Mouse (Mus musculus): ENCODE results near the gene Exosc1. TPM values are rescaled to one million over a fixed set of nuclear protein-coding genes. Genes with fewer than 3 reads are reported as not detected.

The Exosc1 gene
- 10 to 100 TPM; 28.3 to 32.4 TPM for total RNA-seq (2021)

GRCm38 (mm10) chr19:41933179-41934086 lies at the start of gene Exosc1, which contains the start of gene Zdhhc16:
Exosc1 (minus strand) TSS chr19:41933423.
Zdhhc16 (plus strand) TSS chr19:41933480.
- DNase-seq (ENCODE audit: extremely low spot score in 1 of 2, low spot score in 1 of 2): peak; percentile 94 to 95

GRCm38 (mm10) chr19:41982791-41983150 lies 49.5 kb upstream of the Exosc1 start:
- DNase-seq (ENCODE audit: extremely low spot score in 1 of 2, low spot score in 1 of 2): no peak

DNA sequence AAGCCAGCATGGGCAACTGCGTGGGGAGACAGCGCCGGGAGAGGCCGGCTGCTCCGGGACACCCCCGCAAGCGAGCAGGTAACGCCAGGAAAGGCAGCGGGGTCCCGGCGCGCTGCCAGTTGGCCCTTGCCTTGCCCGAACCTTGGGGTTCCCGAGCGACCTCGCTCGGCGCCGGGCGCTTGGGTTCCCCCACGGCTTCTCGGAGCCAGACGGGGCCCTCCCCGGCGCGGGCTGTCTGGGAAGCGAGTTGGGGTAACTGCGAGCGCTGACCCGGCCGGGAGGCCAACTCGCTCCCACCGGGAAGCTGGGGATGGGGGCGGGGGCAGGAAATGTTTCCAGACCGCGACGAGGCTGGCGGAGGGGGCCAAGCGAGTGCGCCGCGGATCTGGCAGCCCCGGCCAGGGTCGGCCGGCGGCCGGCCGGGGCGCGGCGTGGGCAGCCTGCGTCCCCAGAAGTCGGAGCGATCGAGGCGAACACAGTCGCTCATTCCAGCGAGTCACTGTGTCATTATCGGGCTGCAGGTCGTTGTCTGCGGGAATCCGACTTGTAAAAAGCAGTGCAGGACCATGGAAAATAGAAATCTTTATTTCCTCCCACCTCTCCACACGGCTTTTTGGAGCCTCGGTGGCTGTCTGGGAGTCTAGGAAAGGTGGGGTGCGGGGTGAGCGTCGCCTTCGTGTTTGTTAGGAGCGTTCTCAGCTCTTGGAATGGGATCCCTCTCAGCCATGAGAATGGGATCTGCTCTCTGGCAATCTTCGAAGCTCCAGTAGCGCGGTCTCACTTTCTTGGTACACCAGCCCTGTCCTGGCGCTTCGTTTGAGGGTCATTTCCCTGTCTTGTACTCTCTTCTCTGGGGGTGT lies 48.9 kb upstream of the Exosc1 start:
- peak; percentile 27 to 40 for DNase-seq (ENCODE audit: extremely low spot score in 1 of 2, low spot score in 1 of 2)

DNA sequence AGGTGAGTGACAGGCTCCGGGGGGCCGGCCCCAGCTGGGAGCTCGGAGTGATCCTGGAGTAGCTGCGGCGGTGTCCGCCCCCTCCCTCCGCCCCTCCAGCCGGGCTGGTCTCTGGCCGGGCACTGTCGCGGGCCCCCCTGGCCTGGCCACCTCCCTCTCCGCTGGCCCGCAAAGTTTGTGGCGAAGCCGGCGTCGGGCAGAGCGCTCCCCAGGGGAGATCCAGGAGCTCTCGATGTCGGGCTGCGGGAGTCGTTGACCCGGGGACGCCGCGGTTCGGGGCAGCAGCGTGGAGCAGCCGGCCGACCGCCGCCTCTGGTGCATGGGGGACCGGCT lies 48.3 kb upstream of the Exosc1 start, which contains the start of gene Ubtd1:
Gene Ubtd1, plus strand, starts transcription at position 169 of the 333 bp plus-strand sequence.
- no peak for DNase-seq (ENCODE audit: extremely low spot score in 1 of 2, low spot score in 1 of 2)

DNA sequence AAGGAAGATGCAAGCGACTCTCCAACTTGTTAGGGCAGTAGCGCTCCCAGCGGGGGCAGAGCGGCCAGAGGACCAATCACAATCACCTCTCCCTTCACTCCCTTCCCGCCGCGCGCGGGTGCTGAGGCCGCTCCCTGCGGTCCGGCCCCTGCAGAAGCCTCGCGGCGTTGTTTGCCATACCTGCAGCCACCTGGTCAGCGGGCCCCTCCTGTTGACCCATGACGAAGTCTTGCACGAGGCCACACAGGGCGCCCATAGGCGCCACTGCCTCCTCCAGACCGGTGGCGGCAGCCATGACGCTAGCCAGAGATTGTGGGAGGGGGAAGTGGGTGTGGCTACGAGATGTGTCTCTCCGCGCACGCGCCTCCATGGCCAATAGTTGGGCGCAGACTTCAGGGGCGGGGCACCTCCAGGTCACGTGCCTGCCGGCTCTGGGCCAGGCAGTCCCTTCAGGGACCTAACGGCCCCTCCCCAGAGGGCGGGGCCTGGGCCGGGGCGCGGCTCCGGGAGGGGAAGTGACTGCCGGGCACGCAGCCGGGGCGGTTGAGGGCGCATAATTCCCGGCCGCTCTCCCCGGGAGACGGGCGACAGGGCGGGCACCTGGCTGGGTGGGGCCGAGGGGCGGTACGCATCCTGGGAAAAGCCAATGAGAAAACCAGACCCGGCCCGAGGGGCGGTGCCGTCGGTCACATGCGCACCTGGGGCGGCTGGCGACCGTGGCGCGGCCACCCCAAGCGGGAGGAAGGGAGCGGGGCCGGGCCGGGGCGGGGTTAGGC lies 47.8 kb upstream of the Exosc1 start, which contains the start of gene Mms19:
Gene Mms19, minus strand, starts transcription at position 339 of the 776 bp plus-strand sequence.
- DNase-seq (ENCODE audit: extremely low spot score in 1 of 2, low spot score in 1 of 2): peak; percentile 86 to 98

- DNase-seq (ENCODE audit: extremely low spot score in 1 of 2, low spot score in 1 of 2): no peak
These were observed 47.2 kb upstream of the Exosc1 start for GRCm38 (mm10) chr19:41980422-41980818.

DNA sequence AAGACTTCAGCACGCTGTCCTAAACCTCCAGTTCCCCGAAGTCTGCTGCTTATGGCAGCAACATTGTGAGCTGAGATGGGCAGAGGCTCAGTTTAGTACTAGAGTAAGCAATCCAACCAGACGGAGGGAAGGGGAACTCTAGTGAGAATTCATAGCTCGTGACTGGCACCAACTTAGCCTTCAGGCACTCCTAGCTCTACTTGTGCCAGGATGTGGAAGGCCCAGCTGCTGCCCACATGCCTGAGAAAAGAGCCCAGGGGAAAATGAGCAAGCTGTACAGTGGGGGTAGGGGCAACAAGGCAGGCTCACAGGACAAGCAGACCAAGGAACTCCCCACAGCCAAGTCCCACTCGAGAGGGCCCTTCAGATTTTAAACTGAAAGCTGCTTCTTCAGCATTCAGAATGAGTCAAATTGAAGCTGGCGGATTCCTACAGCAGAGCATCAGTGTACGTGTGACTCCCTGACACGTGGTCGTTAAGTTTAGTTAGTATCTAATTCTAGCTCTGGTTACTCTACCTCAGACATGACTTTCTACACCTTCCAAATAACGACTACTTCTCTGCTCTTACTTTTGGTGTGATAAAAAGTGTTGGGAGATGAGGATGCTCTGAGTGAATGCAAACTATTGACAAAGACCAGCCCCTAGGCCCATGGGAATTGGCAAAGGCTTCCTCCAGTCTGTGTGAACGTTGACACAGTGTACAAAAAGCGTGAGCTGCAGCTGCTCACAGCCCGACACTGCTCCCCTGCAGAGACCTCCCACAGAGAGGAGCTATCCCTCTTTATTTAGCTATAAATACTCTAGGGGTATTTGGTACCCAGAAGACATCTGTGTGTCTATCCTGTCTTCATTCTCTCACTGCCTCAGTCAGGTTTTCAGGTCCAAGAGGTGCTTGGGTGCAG lies 40.9 kb upstream of the Exosc1 start:
- no peak for DNase-seq (ENCODE audit: extremely low spot score in 1 of 2, low spot score in 1 of 2)

- DNase-seq (ENCODE audit: extremely low spot score in 1 of 2, low spot score in 1 of 2): no peak
These were observed 36.4 kb upstream of the Exosc1 start for GRCm38 (mm10) chr19:41969618-41970017.

DNA sequence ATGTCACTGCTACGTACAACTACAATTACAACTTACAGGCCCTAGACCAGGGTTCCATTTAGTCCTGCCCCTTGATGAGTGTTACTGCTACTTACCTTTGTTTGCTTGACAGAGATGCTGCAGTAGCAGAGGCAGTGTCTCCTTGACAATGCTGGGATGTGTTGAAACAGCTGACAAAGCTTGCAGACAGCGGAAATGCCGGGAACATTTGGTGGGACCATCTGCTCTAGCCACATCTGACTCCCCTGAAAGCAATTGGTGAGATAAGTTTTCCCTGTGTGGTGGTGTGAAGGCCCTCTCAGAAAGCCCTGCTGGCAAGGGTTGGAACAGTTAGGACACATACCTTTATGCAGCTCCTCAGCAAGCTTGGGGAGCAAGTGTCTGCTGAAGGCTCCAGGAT lies 20.4 kb upstream of the Exosc1 start:
- DNase-seq (ENCODE audit: extremely low spot score in 1 of 2, low spot score in 1 of 2): peak in 1 of 2 experiments; percentile 41

- DNase-seq (ENCODE audit: extremely low spot score in 1 of 2, low spot score in 1 of 2): no peak
These were observed 19.1 kb upstream of the Exosc1 start for GRCm38 (mm10) chr19:41952287-41952686.

DNA sequence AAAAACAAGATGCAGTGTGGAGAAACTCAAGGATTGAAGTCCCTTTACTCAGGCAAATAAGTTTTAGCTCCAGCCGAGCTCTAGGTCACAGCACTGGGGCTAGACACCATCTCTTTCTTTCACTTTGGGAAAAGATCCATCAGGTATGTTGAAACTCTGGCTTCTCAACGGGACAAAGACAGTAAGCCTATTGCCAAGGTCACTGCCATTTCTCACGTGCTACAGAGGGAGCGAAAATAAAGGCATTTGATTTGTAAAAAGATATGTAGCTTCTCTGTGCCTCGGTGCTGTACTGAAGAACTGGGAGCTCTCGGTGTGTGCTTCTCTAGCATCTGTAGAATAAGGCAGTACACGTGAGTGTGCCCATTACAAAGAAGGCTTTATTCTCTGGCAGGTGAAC lies 10.6 kb upstream of the Exosc1 start:
- no peak for DNase-seq (ENCODE audit: extremely low spot score in 1 of 2, low spot score in 1 of 2)

- no peak for DNase-seq (ENCODE audit: extremely low spot score in 1 of 2, low spot score in 1 of 2)
These were observed 5.3 kb upstream of the Exosc1 start for GRCm38 (mm10) chr19:41938539-41938938.

DNA sequence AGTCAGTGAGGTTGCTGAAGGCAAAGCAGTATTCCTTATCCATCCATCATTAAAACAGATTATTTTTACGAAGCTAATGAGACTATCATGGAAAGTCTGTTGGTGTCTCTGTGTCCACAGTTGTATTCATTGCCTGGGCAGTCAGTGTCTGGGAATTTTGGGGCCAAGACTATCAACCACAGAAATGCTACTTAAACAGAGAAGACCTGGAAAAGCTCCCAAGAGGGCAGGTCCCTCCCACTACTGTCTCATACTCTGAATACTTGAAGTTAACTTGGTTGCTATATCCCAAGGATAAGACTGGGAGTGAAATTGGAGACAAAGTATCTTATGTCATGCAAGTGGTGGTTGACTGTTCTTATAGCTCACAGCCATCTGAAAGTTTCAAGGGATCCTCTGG lies 2.7 kb upstream of the Exosc1 start:
- no peak for DNase-seq (ENCODE audit: extremely low spot score in 1 of 2, low spot score in 1 of 2)

GRCm38 (mm10) chr19:41934124-41934523 lies 901 bp upstream of the Exosc1 start:
- DNase-seq (ENCODE audit: extremely low spot score in 1 of 2, low spot score in 1 of 2): no peak

- no peak for DNase-seq (ENCODE audit: extremely low spot score in 1 of 2, low spot score in 1 of 2)
These were observed 537 bp downstream of the Exosc1 start for GRCm38 (mm10) chr19:41932686-41933085.

- no peak for DNase-seq (ENCODE audit: extremely low spot score in 1 of 2, low spot score in 1 of 2)
These were observed 12.7 kb downstream of the Exosc1 start for GRCm38 (mm10) chr19:41920412-41921067.

DNA sequence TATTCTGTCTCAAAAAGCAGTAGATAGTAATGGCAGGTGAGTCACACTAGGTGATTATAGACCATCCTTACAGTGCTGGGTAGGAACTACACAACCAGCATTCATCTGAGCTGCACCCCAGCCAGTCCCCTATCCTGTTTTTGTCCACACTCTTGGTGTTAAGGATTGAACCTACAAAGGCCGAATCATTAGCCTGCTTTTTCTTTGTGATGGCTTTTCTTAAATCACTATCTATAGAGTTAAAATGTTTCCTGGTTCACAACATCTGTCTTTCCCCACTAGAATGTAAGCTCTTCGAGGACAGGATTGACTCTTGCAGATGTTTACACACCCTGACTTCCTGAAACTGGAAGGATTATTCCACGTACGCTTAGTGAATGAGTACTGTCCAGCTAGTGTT lies 13.8 kb downstream of the Exosc1 start:
- DNase-seq (ENCODE audit: extremely low spot score in 1 of 2, low spot score in 1 of 2): no peak

DNA sequence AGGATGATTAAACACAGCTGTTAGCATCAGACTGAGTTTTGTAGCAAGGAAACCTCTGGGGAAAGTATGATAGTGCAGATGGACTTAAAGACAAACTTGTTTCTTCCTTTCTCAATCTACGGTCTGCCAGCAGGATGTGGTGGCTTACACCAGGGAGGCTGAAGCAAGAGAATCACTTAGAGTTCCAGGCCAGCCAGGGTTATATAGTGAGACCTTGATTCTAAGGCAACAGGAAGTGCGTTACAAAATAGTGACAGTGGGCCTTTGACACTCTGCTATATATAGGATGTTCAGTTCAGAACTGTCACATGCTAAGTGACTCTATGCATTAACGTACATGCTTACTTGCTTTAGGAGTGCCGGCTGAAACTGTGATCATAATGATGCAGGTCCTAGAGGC lies 16.4 kb downstream of the Exosc1 start:
- no peak for DNase-seq (ENCODE audit: extremely low spot score in 1 of 2, low spot score in 1 of 2)

- DNase-seq (ENCODE audit: extremely low spot score in 1 of 2, low spot score in 1 of 2): no peak
These were observed 17.9 kb downstream of the Exosc1 start for GRCm38 (mm10) chr19:41915294-41915693.

All from layer of hippocampus, postnatal 25 days (tissue).